Comparison of ENCODE assay signal across 24 mouse cellular contexts in the genomic region with DNA sequence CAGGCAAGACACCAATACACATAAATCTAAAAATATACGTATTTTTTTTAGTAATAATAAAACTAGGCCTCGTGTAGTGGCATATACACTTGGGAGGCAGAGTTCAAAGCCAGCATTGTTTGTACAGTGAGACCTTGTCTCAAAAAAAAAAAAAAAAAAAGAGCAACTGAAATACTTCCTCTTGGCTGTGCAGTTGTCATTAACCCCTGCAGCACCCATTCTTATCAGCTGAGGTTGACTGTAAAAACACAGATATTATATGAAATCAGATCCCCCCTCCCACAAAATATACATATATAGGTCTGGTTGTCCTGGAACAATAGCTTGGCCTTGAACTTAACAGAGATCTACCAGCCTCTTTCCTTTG. TPM values are rescaled to one million over a fixed set of nuclear protein-coding genes. Genes with fewer than 3 reads are reported as not detected.
"Had no signal": no experiment of that assay in that cellular context is flagged by ENCODE, and none has a peak within 500 bp of the region (broad histone marks: within the 10 kb centered on the region; RNA-seq: fewer than 3 reads in every experiment).

No protein-coding gene starts in this region.

- H3K9me3 ChIP-seq: limb, embryonic 13.5 days; megakaryocyte, embryonic 14.5 days; midbrain, embryonic 15.5 days; neural tube, embryonic 12.5 days had no signal

- H3K4me3 ChIP-seq: limb, embryonic 13.5 days; megakaryocyte, embryonic 14.5 days; midbrain, embryonic 15.5 days; neural tube, embryonic 12.5 days had no signal

- ATAC-seq: midbrain, embryonic 15.5 days had no signal

- H3K4me2 ChIP-seq: limb, embryonic 13.5 days; midbrain, embryonic 11.5 days; midbrain, embryonic 15.5 days; neural tube, embryonic 12.5 days had no signal

- H3K27ac ChIP-seq: limb, embryonic 13.5 days; liver, embryonic 14.5 days; midbrain, embryonic 15.5 days; neural tube, embryonic 12.5 days; stomach, postnatal 0 days had no signal

- H3K27me3 ChIP-seq: limb, embryonic 13.5 days; midbrain, embryonic 15.5 days; neural tube, embryonic 12.5 days had no signal

- DNase-seq: kidney, adult 18-20 months; left cerebral cortex, postnatal 4 days; lung, adult 18-20 months; lung, postnatal 10 days; lung, postnatal 4 days; thymus, adult 18-20 months; thymus, postnatal 14 days had no signal

- H3K9ac ChIP-seq: limb, embryonic 13.5 days; liver, embryonic 14.5 days; midbrain, embryonic 15.5 days; neural tube, embryonic 12.5 days had no signal

RNA-seq across cellular contexts. Expression of gene Gm10337, which starts 2.9 kb away (rescaled TPM):
- total RNA-seq: layer of hippocampus, adult 8-10 months; layer of hippocampus, postnatal 14 days; left cerebral cortex, adult 18-20 months; left cerebral cortex, postnatal 10 days; left cerebral cortex, postnatal 4 days; liver, adult 2 months; monocyte, adult 5-6 weeks; neutrophil, adult 5-6 weeks had no signal
- polyA plus RNA-seq: kidney, embryonic 14.5 days; large intestine, adult 2 months; liver, adult 2 months; liver, embryonic 14.5 days; neural tube, embryonic 12.5 days; stomach, postnatal 0 days; urinary bladder, adult 2 months had no signal

RNA-seq across cellular contexts. Expression of gene Npff, which starts 18.3 kb away (rescaled TPM):
- total RNA-seq: monocyte, adult 5-6 weeks had no signal
